Mouse (Mus musculus) lung, adult 2 months (tissue): Measurements from ENCODE around the gene Alpl. TPM values are rescaled to one million over a fixed set of nuclear protein-coding genes. Genes with fewer than 3 reads are reported as not detected.
A peak's percentile ranks its signal among the peaks of the same experiment; 100 is the strongest.

Source experiments
- DNase-seq: peaks from one replicate; pipeline ENCODE4 v3.0.0; 2022
- H3K4me1 ChIP-seq: fragments of 200-500 bp; 2 replicates; pipeline ENCODE4 v1.6.1; 2011; ENCODE audit warnings: low read length; ENCODE audit not compliant: control insufficient read depth, insufficient read depth
- H3K4me3 ChIP-seq: fragments of 200-500 bp; replicated peaks from 2 replicates; pipeline ENCODE3; 2011; ENCODE audit warnings: low read depth, mild to moderate bottlenecking, control low read depth, low read length; ENCODE audit errors: extremely low read depth
- CTCF ChIP-seq: fragments of 200-500 bp; IDR thresholded peaks from 2 replicates; pipeline ENCODE4 v1.5.1; 2011; ENCODE audit warnings: mild to moderate bottlenecking, low read length, control low read depth; ENCODE audit not compliant: insufficient read depth
- POLR2A ChIP-seq: fragments of 200-500 bp; IDR thresholded peaks from 2 replicates; pipeline ENCODE4 v1.6.1; 2011; ENCODE audit warnings: low read depth, mild to moderate bottlenecking, control low read depth, low read length, borderline replicate concordance; ENCODE audit errors: extremely low read depth
- WGBS: fragments of 180-500 bp; shearing (Covaris S2); methylation state at CpG from one replicate; pipeline ENCODE4 v1.1.7; 2018; 5-methylcytosine and 5-hydroxymethylcytosine counted together
- polyA plus RNA-seq: library from polyadenylated mRNA; depleted of rRNA; stranded (reverse); fragments of >200 nt; gene quantifications from 2 replicates; pipeline ENCODE4 v1.2.3, GENCODE M21; 2012

Gene Alpl
- polyA plus RNA-seq, 1 experiment, result 5.4 TPM

- peaks cover 4% of the 10 kb centered on the region; the same call in 1 of the 2 replicates for H3K4me1 ChIP-seq
- no peak overlapping the region for H3K4me3 ChIP-seq
- WGBS, result 71% methylated on average over 7 of the region's 7 CpGs
- TF ChIP-seq POLR2A, result no peak
- no peak for TF ChIP-seq CTCF
- DNase-seq, result no peak
Measured at GRCm38 (mm10) chr4:137717005-137717404, 79.2 kb downstream of the Alpl start.

GRCm38 (mm10) chr4:137714020-137714624 lies 82.1 kb downstream of the Alpl start:
- peaks cover 4% of the 10 kb centered on the region; the same call in 1 of the 2 replicates for H3K4me1 ChIP-seq
- no peak for DNase-seq
- no peak overlapping the region for H3K4me3 ChIP-seq
- TF ChIP-seq CTCF (peak; percentile 40; the same call in 1 of the 2 replicates), POLR2A (no peak)
- WGBS, result 29% methylated on average over 8 of the region's 8 CpGs

GRCm38 (mm10) chr4:137712963-137713362 lies 83.2 kb downstream of the Alpl start:
- WGBS, result 31% methylated on average over 13 of the region's 13 CpGs
- no peak for DNase-seq
- TF ChIP-seq CTCF (no peak), POLR2A (no peak)
- Histone ChIP-seq H3K4me1 (peaks cover 4% of the 10 kb centered on the region; the same call in 1 of the 2 replicates), H3K4me3 (no peak overlapping the region)

GRCm38 (mm10) chr4:137707216-137707990 lies 88.8 kb downstream of the Alpl start:
- 5% methylated on average over 50 of the region's 52 CpGs for WGBS
- H3K4me3 ChIP-seq, result peak overlapping the region; percentile 50
- peak; percentile 38; the same call in 1 of the 2 replicates for TF ChIP-seq POLR2A
- TF ChIP-seq CTCF, result no peak
- peak; percentile 84 for DNase-seq
- no peaks in the 10 kb centered on the region for H3K4me1 ChIP-seq

- TF ChIP-seq CTCF (no peak), POLR2A (no peak)
- peak overlapping the region; percentile 9 for H3K4me3 ChIP-seq
- 57% methylated on average over 7 of the region's 7 CpGs for WGBS
- no peaks in the 10 kb centered on the region for H3K4me1 ChIP-seq
- DNase-seq, result no peak
Measured at GRCm38 (mm10) chr4:137706510-137706909, 89.7 kb downstream of the Alpl start.

GRCm38 (mm10) chr4:137705379-137705778 lies 90.8 kb downstream of the Alpl start:
- 61% methylated on average over 5 of the region's 5 CpGs for WGBS
- Histone ChIP-seq H3K4me1 (no peaks in the 10 kb centered on the region), H3K4me3 (no peak overlapping the region)
- TF ChIP-seq CTCF, result no peak
- no peak for TF ChIP-seq POLR2A
- no peak for DNase-seq

- DNase-seq, result no peak
- WGBS, result 58% methylated on average over 2 of the region's 2 CpGs
- H3K4me3 ChIP-seq, result no peak overlapping the region
- no peaks in the 10 kb centered on the region for H3K4me1 ChIP-seq
- TF ChIP-seq POLR2A, result no peak
- no peak for TF ChIP-seq CTCF
Measured at GRCm38 (mm10) chr4:137704561-137704960, 91.6 kb downstream of the Alpl start.

- Histone ChIP-seq H3K4me1 (no peaks in the 10 kb centered on the region), H3K4me3 (no peak overlapping the region)
- DNase-seq, result no peak
- TF ChIP-seq CTCF (no peak), POLR2A (no peak)
- WGBS, result 80% methylated on average over 5 of the region's 5 CpGs
Measured at GRCm38 (mm10) chr4:137703077-137703476, 93.1 kb downstream of the Alpl start.

GRCm38 (mm10) chr4:137700960-137701359 lies 95.2 kb downstream of the Alpl start:
- Histone ChIP-seq H3K4me3 (no peak overlapping the region), H3K4me1 (no peaks in the 10 kb centered on the region; the same call in 1 of the 2 replicates)
- DNase-seq, result no peak
- 52% methylated on average over 6 of the region's 6 CpGs for WGBS
- TF ChIP-seq CTCF, result no peak
- no peak for TF ChIP-seq POLR2A
